In the genomic region with DNA sequence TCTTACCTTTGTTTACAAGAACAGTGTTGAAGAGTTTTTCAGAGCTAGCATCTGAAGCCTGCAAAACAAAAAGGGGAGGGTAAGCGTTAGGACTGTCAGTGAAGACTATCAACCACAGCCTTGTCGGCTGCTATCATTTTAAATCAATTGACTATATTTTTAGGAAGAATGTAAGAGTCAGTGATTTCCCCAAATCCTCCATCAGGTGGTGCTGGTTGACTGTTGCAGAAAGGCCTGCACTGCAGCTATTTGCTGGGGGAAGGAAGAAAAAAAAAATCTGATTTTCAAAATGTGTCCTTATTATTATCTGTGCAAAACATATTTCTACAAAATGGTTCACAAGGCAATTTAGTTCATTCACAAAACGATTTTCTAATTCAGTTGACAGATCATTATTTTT, we compare ENCODE assay signal across 8 mouse cellular contexts.
DNase-seq lines count a peak whose midpoint lies in the region; ATAC-seq and TF ChIP-seq lines count a peak whose summit lies in the region.

No protein-coding gene starts in this region.

- H3K9ac ChIP-seq in liver, adult 2 months (ENCODE audit: low read depth, low read length), result no peak overlapping the region
- H3K9ac ChIP-seq in liver, embryonic 12.5 days, result no peak overlapping the region
- H3K9ac ChIP-seq in forebrain, embryonic 13.5 days, result peak overlapping the region; percentile 61

- peak; percentile 22 for DNase-seq in liver, adult 2 months (ENCODE audit: extremely low read depth, low read depth, low spot score)
- peak; percentile 68 for DNase-seq in brain, embryonic 18.5 days (ENCODE audit: low read depth, low spot score)
- peak; percentile 75 to 76 for DNase-seq in layer of hippocampus, adult 2 months (ENCODE audit: low spot score in 2 of 2)
- DNase-seq in midbrain, embryonic 10.5 days (ENCODE audit: low spot score), result no peak
- DNase-seq in thymus, adult 18-20 months, result no peak

- H3K9me3 ChIP-seq in liver, embryonic 12.5 days (replicated peaks), result no peaks in the 10 kb centered on the region
- H3K9me3 ChIP-seq in forebrain, embryonic 13.5 days (replicated peaks), result no peaks in the 10 kb centered on the region
- H3K9me3 ChIP-seq in midbrain, embryonic 10.5 days (replicated peaks), result no peaks in the 10 kb centered on the region

- peaks cover 8% of the 10 kb centered on the region for H3K27me3 ChIP-seq in liver, adult 2 months (ENCODE audit: control insufficient read depth, insufficient read depth, low read length)
- peaks cover 32% of the 10 kb centered on the region for H3K27me3 ChIP-seq in liver, embryonic 12.5 days (replicated peaks)
- no peaks in the 10 kb centered on the region for H3K27me3 ChIP-seq in forebrain, embryonic 13.5 days
- H3K27me3 ChIP-seq in midbrain, embryonic 10.5 days (ENCODE audit: low read depth, poor library complexity, severe bottlenecking), result peaks cover 51% of the 10 kb centered on the region

- no peak overlapping the region for H3K4me2 ChIP-seq in liver, embryonic 12.5 days
- H3K4me2 ChIP-seq in forebrain, embryonic 13.5 days, result peak overlapping the region; percentile 60

- no peaks in the 10 kb centered on the region for H3K4me1 ChIP-seq in liver, adult 2 months (ENCODE audit: control insufficient read depth, insufficient read depth, low read length)
- no peaks in the 10 kb centered on the region for H3K4me1 ChIP-seq in liver, embryonic 12.5 days
- peaks cover 64% of the 10 kb centered on the region for H3K4me1 ChIP-seq in forebrain, embryonic 13.5 days
- H3K4me1 ChIP-seq in midbrain, embryonic 10.5 days, result peaks cover 85% of the 10 kb centered on the region

- WGBS in liver, adult 2 months, result 24% methylated on average over 3 of the region's 3 CpGs
- WGBS in liver, embryonic 12.5 days (ENCODE audit: insufficient replicate concordance), result 24% methylated on average over 3 of the region's 3 CpGs
- 19% methylated on average over 3 of the region's 3 CpGs for WGBS in forebrain, embryonic 13.5 days
- 35% methylated on average over 3 of the region's 3 CpGs for WGBS in midbrain, embryonic 10.5 days

- H3K27ac ChIP-seq in liver, adult 2 months (replicated peaks; ENCODE audit: insufficient read depth, low read depth, low read length), result no peak overlapping the region
- no peak overlapping the region for H3K27ac ChIP-seq in liver, embryonic 12.5 days
- H3K27ac ChIP-seq in forebrain, embryonic 13.5 days, result peak overlapping the region; percentile 5; the same call in 1 of the 2 replicates
- peak overlapping the region; percentile 68 for H3K27ac ChIP-seq in layer of hippocampus, adult 2 months
- H3K27ac ChIP-seq in midbrain, embryonic 10.5 days (replicated peaks), result no peak overlapping the region

- no peak for TF ChIP-seq POLR2A in liver, adult 2 months (IDR thresholded peaks at IDR 0.05; ENCODE audit: extremely low read depth, insufficient read depth, low read length)

- no peak overlapping the region for H3K4me3 ChIP-seq in liver, adult 2 months (ENCODE audit: insufficient read depth, low read depth, low read length)
- no peak overlapping the region for H3K4me3 ChIP-seq in liver, embryonic 12.5 days
- H3K4me3 ChIP-seq in forebrain, embryonic 13.5 days, result peak overlapping the region; percentile 37
- peak overlapping the region; percentile 66 for H3K4me3 ChIP-seq in layer of hippocampus, adult 2 months
- peak overlapping the region; percentile 40; the same call in 1 of the 2 replicates for H3K4me3 ChIP-seq in midbrain, embryonic 10.5 days

- no peaks in the 10 kb centered on the region for H3K36me3 ChIP-seq in liver, adult 2 months (ENCODE audit: control insufficient read depth, insufficient read depth, low read length)
- 0 out of 2 replicates have a peak, but pooled peaks cover 2% of the 10 kb centered on the region for H3K36me3 ChIP-seq in liver, embryonic 12.5 days
- peaks cover 17% of the 10 kb centered on the region; the same call in 1 of the 2 replicates for H3K36me3 ChIP-seq in forebrain, embryonic 13.5 days (ENCODE audit: poor library complexity, severe bottlenecking)
- H3K36me3 ChIP-seq in midbrain, embryonic 10.5 days, result peaks cover 28% of the 10 kb centered on the region

- peak; percentile 54 for TF ChIP-seq CTCF in liver, adult 2 months (IDR thresholded peaks at IDR 0.05; ENCODE audit: low read depth, low read length)
- TF ChIP-seq CTCF in layer of hippocampus, adult 2 months (conservative IDR thresholded peaks at IDR 0.05), result peak; percentile 98

- no peaks in the 10 kb centered on the region for H3K79me2 ChIP-seq in liver, adult 2 months (ENCODE audit: control insufficient read depth, insufficient read depth, low read length)

- no peak for ATAC-seq in liver, embryonic 12.5 days
- no peak for ATAC-seq in forebrain, embryonic 13.5 days
- no peak for ATAC-seq in granulocyte monocyte progenitor cell, adult 5-6 weeks (replicated peaks; ENCODE audit: poor library complexity, severe bottlenecking)

Comparison
In these comparisons a context has a peak if more than half of its experiments do, and no peak if none do; other contexts are left out.
1. DNase-seq: peak in liver, adult 2 months (single experiment), brain, embryonic 18.5 days (single experiment) and layer of hippocampus, adult 2 months (2 of 2); none in midbrain, embryonic 10.5 days (single experiment) and thymus, adult 18-20 months (0 of 2).
2. H3K27ac ChIP-seq: peak in forebrain, embryonic 13.5 days (single experiment) and layer of hippocampus, adult 2 months (single experiment); none in liver, adult 2 months (single experiment), liver, embryonic 12.5 days (single experiment) and midbrain, embryonic 10.5 days (single experiment).
3. H3K4me3 ChIP-seq: peak in forebrain, embryonic 13.5 days (single experiment), layer of hippocampus, adult 2 months (single experiment) and midbrain, embryonic 10.5 days (single experiment); none in liver, adult 2 months (single experiment) and liver, embryonic 12.5 days (single experiment).